Mouse (Mus musculus): ENCODE results near the gene Ankrd28. TPM values are rescaled to one million over a fixed set of nuclear protein-coding genes. Genes with fewer than 3 reads are reported as not detected.
A peak's percentile ranks its signal among the peaks of the same experiment; 100 is the strongest.

Ankrd28 gene
- polyA plus RNA-seq, 1 experiment, result 11.6 TPM

DNA sequence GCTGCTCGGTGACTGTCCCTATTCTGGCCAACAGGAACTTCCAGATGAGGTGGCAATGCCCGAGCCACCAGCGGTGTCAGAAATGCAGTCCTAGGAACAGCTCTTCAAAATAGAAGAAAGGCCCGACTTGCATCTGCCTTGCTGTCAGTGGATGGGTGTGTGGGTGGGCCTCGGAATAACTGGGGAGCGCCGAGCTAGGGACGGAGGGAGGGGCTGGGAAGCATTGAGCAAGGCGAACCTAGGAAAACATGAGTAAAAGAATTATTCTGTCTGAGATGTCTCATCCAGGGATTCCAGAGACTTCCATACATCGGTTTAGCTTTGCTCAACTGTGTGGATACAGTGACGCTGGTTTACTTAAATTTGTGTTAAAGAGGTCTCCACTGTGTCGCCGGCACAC, 162.1 kb downstream of the Ankrd28 start:
- peak overlapping the region; percentile 70 for H3ac ChIP-seq (ENCODE audit: control insufficient read depth, insufficient read length, low read depth)
- no peaks in the 10 kb centered on the region for H3K27me3 ChIP-seq (ENCODE audit: control insufficient read depth, insufficient read depth, insufficient read length)
- H3K36me3 ChIP-seq (ENCODE audit: control insufficient read depth, insufficient read depth), result peaks cover 7% of the 10 kb centered on the region
- peak overlapping the region; percentile 12 for H3K4me3 ChIP-seq (ENCODE audit: insufficient read depth, poor library complexity, severe bottlenecking)
- no peaks in the 10 kb centered on the region for H3K79me3 ChIP-seq (ENCODE audit: low read depth)
- no peak for TF ChIP-seq CTCF (IDR thresholded peaks at IDR 0.05; ENCODE audit: control insufficient read depth, insufficient read depth, insufficient read length)
- TF ChIP-seq CEBPB (IDR thresholded peaks at IDR 0.05; ENCODE audit: low read depth), result peak; percentile 19
- no peak for TF ChIP-seq FOSL1 (IDR thresholded peaks at IDR 0.05; ENCODE audit: insufficient read depth, low read length, poor library complexity, severe bottlenecking)
- TF ChIP-seq USF1 (IDR thresholded peaks at IDR 0.05; ENCODE audit: low read depth), result no peak
- no peak for TF ChIP-seq MYOD1 (IDR thresholded peaks at IDR 0.05; ENCODE audit: control insufficient read depth, insufficient read length, low read depth)
- no peak for TF ChIP-seq MAX (IDR thresholded peaks at IDR 0.05)
- H3K79me2 ChIP-seq (ENCODE audit: control insufficient read depth, insufficient read depth), result peaks cover 12% of the 10 kb centered on the region

- H3ac ChIP-seq (ENCODE audit: control insufficient read depth, insufficient read length, low read depth), result no peak overlapping the region
- TF ChIP-seq CTCF (IDR thresholded peaks at IDR 0.05; ENCODE audit: control insufficient read depth, insufficient read depth, insufficient read length), result no peak
- no peak for TF ChIP-seq MYOG (IDR thresholded peaks at IDR 0.05; ENCODE audit: control insufficient read depth, extremely low read depth, insufficient read length)
Observed at GRCm38 (mm10) chr14:31667741-31668140, 162.7 kb downstream of the Ankrd28 start.

DNA sequence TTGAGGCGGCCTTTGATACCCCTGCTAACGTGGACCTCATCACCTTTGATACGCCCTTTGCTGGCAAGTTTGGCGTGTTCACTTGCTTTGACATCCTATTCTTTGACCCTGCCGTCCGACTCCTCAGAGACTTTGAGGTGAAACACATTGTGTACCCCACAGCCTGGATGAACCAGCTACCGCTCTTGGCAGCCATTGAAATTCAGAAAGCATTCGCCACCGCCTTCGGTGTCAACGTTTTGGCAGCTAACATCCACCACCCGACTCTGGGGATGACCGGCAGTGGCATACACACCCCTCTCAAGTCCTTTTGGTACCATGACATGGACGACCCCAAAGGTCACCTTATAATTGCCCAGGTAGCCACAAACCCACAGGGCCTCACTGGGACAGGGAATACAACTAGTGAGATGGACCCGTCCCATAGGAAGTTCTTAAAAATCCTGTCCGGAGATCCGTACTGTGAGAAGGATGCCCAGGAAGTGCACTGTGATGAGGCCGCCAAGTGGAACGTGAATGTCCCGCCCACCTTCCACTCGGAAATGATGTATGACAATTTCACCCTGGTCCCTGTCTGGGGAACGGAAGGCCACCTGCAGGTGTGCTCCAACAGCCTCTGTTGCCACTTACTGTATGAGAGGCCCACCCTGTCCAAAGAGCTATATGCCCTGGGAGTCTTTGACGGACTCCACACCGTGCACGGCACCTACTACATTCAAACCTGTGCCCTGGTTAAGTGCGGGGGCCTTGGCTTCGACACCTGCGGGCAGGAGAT, 163.3 kb downstream of the Ankrd28 start:
- Histone ChIP-seq H3ac (ENCODE audit: control insufficient read depth, insufficient read length, low read depth) (no peak overlapping the region), H3K4me3 (ENCODE audit: insufficient read depth, poor library complexity, severe bottlenecking) (no peak overlapping the region), H3K27me3 (ENCODE audit: control insufficient read depth, insufficient read depth, insufficient read length) (no peaks in the 10 kb centered on the region), H3K36me3 (ENCODE audit: control insufficient read depth, insufficient read depth) (peaks cover 7% of the 10 kb centered on the region), H3K79me2 (ENCODE audit: control insufficient read depth, insufficient read depth) (peaks cover 12% of the 10 kb centered on the region), H3K79me3 (ENCODE audit: low read depth) (no peaks in the 10 kb centered on the region)
- TF ChIP-seq USF1 (IDR thresholded peaks at IDR 0.05; ENCODE audit: low read depth) (no peak), CTCF (IDR thresholded peaks at IDR 0.05; ENCODE audit: control insufficient read depth, insufficient read depth, insufficient read length) (no peak), MYOD1 (IDR thresholded peaks at IDR 0.05; ENCODE audit: control insufficient read depth, insufficient read length, low read depth) (no peak), FOSL1 (IDR thresholded peaks at IDR 0.05; ENCODE audit: insufficient read depth, low read length, poor library complexity, severe bottlenecking) (no peak), CEBPB (IDR thresholded peaks at IDR 0.05; ENCODE audit: low read depth) (no peak), MAX (IDR thresholded peaks at IDR 0.05) (no peak), MYOG (IDR thresholded peaks at IDR 0.05; ENCODE audit: control insufficient read depth, extremely low read depth, insufficient read length) (no peak)

More at GRCm38 (mm10) chr14:31667741-31668140, 162.7 kb downstream of the Ankrd28 start:
- H3K36me3 ChIP-seq (ENCODE audit: control insufficient read depth, insufficient read depth), result peaks cover 7% of the 10 kb centered on the region
- H3K4me3 ChIP-seq (ENCODE audit: insufficient read depth, poor library complexity, severe bottlenecking), result no peak overlapping the region
- no peaks in the 10 kb centered on the region for H3K27me3 ChIP-seq (ENCODE audit: control insufficient read depth, insufficient read depth, insufficient read length)
- peaks cover 12% of the 10 kb centered on the region for H3K79me2 ChIP-seq (ENCODE audit: control insufficient read depth, insufficient read depth)
- no peaks in the 10 kb centered on the region for H3K79me3 ChIP-seq (ENCODE audit: low read depth)

- peak overlapping the region; percentile 58 for H3ac ChIP-seq (ENCODE audit: control insufficient read depth, insufficient read length, low read depth)
- peaks cover 7% of the 10 kb centered on the region for H3K36me3 ChIP-seq (ENCODE audit: control insufficient read depth, insufficient read depth)
- H3K79me2 ChIP-seq (ENCODE audit: control insufficient read depth, insufficient read depth), result peaks cover 22% of the 10 kb centered on the region
- H3K27me3 ChIP-seq (ENCODE audit: control insufficient read depth, insufficient read depth, insufficient read length), result no peaks in the 10 kb centered on the region
- H3K79me3 ChIP-seq (ENCODE audit: low read depth), result no peaks in the 10 kb centered on the region
- no peak overlapping the region for H3K4me3 ChIP-seq (ENCODE audit: insufficient read depth, poor library complexity, severe bottlenecking)
- TF ChIP-seq MYOD1 (IDR thresholded peaks at IDR 0.05; ENCODE audit: control insufficient read depth, insufficient read length, low read depth), result no peak
- TF ChIP-seq MAX (IDR thresholded peaks at IDR 0.05), result peak; percentile 9
Observed at GRCm38 (mm10) chr14:31665566-31665940, 164.9 kb downstream of the Ankrd28 start.

- peaks cover 27% of the 10 kb centered on the region for H3K79me2 ChIP-seq (ENCODE audit: control insufficient read depth, insufficient read depth)
- no peak overlapping the region for H3K4me3 ChIP-seq (ENCODE audit: insufficient read depth, poor library complexity, severe bottlenecking)
- no peaks in the 10 kb centered on the region for H3K27me3 ChIP-seq (ENCODE audit: control insufficient read depth, insufficient read depth, insufficient read length)
- peaks cover 7% of the 10 kb centered on the region for H3K36me3 ChIP-seq (ENCODE audit: control insufficient read depth, insufficient read depth)
- TF ChIP-seq MYOG (IDR thresholded peaks at IDR 0.05; ENCODE audit: control insufficient read depth, extremely low read depth, insufficient read length), result no peak
- no peak for TF ChIP-seq USF1 (IDR thresholded peaks at IDR 0.05; ENCODE audit: low read depth)
- TF ChIP-seq MYOD1 (IDR thresholded peaks at IDR 0.05; ENCODE audit: control insufficient read depth, insufficient read length, low read depth), result peak; percentile 30
- TF ChIP-seq CTCF (IDR thresholded peaks at IDR 0.05; ENCODE audit: control insufficient read depth, insufficient read depth, insufficient read length), result no peak
- TF ChIP-seq FOSL1 (IDR thresholded peaks at IDR 0.05; ENCODE audit: insufficient read depth, low read length, poor library complexity, severe bottlenecking), result no peak
- H3K79me3 ChIP-seq (ENCODE audit: low read depth), result no peaks in the 10 kb centered on the region
- H3ac ChIP-seq (ENCODE audit: control insufficient read depth, insufficient read length, low read depth), result peak overlapping the region; percentile 4
Observed at GRCm38 (mm10) chr14:31664903-31665565, 165.4 kb downstream of the Ankrd28 start.
